Mouse (Mus musculus): Measurements from ENCODE around the gene Adam15.

The Adam15 gene

GRCm38 (mm10) chr3:89325882-89326281 lies 23.9 kb downstream of the Adam15 start:
- no peak for DNase-seq (ENCODE audit: low read depth, low spot score)

DNA sequence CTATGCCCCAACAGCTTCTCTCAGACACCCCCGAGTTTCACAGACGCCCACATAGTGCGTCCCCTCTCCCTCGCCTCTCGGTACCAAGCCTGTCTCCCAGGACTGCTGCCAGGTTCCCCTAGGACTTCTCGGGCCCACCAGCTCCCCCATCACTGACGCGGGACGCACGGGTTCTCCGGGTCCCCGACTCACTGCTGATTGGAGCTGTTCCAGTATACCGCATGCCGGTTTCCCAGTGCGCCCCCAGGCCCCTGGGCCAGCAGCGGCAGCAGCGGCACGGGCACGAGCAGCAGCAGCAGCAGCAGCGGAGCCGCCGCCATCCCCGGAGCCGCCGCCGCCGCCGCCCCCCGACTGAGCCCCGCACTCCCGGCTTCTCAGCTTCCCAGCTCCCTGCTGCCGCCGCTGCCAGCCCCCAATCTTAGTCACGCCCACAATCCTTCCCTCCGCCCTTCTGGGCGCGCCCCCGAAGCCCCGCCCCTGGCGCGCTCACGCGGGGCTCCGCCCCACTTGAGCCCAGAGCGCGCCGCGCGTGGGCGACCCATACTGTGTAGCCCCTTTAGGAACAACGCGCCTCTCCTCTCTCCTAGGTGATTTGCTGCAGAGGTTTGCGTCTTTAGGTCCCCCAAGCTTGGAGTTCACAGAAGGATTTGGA lies 27.2 kb downstream of the Adam15 start, which contains the start of gene Efna3:
Gene Efna3 (minus strand): TSS at position 452 of the 652 bp plus-strand sequence.
- no peak for DNase-seq (ENCODE audit: low read depth, low spot score)

- no peak for DNase-seq (ENCODE audit: low read depth, low spot score)
These were observed 27.7 kb downstream of the Adam15 start for GRCm38 (mm10) chr3:89322131-89322500.

- DNase-seq (ENCODE audit: low read depth, low spot score): no peak
These were observed 28.3 kb downstream of the Adam15 start for GRCm38 (mm10) chr3:89321183-89322130.

- no peak for DNase-seq (ENCODE audit: low read depth, low spot score)
These were observed 29.1 kb downstream of the Adam15 start for GRCm38 (mm10) chr3:89320581-89321182.

- no peak for DNase-seq (ENCODE audit: low read depth, low spot score)
These were observed 30.0 kb downstream of the Adam15 start for GRCm38 (mm10) chr3:89319591-89320350.

GRCm38 (mm10) chr3:89318971-89319590 lies 30.7 kb downstream of the Adam15 start:
- DNase-seq (ENCODE audit: low read depth, low spot score): no peak

DNA sequence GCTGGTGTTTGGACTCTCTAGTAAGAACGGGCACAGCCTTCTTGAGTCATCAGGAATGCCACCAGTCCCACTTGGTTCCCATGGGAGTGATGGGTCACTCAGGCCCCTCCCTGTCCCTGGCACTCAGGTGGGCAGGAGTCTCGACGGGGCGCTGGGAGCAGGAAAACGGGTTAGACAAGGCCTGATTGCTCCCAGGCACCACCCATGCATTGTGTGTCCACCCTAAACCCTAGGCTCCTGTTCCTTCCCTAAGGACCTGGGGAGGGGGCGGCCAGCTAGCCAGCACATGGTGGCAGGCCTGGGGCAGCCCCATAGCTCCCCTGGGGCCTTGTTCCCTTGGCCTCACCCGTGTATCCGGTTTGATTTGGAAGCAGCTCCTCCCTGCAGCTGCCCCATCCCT lies 31.5 kb downstream of the Adam15 start:
- no peak for DNase-seq (ENCODE audit: low read depth, low spot score)

GRCm38 (mm10) chr3:89317246-89317645 lies 32.5 kb downstream of the Adam15 start:
- DNase-seq (ENCODE audit: low read depth, low spot score): no peak

- DNase-seq (ENCODE audit: low read depth, low spot score): peak; percentile 96
These were observed 33.0 kb downstream of the Adam15 start for GRCm38 (mm10) chr3:89316833-89317232.

DNA sequence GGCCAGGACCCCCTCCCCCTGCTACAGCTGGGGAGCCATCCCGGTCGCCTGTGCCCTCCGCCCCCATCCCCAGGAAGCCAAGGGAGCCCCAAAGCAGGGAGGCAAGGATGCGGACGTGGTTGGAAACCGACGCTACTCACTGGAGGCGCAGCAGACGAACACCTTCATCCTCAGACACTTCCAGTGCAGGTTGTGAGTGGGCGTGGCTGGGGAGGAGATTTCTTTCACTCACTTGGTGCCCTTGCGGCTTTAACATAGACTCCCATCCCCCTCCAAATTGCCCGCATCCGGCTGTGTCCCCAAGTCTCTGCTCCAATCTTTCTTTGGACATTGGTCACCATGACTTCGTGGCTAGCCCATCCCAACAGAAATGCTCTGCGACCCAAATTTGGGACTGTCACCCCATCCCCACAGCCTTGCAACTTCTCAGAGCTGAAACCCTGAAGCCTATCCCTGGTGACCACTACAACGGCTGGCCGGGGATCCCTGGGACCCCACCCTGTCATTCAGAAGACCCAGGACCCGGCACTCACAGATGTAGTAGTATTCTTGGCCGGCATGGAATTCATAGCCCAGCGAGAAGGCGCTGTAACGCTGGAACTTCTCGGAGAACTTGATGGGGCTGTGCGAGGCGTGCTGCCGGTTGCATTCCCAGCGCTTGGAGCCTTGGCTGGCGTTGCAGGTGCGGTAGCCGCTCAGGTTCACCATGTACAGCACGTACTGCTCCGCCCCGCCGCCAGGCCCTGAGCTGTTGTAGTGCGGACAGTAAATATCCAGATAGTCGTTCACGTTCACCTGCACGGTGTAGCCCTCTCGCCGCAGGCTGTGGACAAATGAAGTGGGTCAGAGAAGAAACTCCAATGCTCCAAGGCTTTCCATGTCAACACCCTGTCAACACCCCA lies 33.6 kb downstream of the Adam15 start:
- no peak for DNase-seq (ENCODE audit: low read depth, low spot score)

DNA sequence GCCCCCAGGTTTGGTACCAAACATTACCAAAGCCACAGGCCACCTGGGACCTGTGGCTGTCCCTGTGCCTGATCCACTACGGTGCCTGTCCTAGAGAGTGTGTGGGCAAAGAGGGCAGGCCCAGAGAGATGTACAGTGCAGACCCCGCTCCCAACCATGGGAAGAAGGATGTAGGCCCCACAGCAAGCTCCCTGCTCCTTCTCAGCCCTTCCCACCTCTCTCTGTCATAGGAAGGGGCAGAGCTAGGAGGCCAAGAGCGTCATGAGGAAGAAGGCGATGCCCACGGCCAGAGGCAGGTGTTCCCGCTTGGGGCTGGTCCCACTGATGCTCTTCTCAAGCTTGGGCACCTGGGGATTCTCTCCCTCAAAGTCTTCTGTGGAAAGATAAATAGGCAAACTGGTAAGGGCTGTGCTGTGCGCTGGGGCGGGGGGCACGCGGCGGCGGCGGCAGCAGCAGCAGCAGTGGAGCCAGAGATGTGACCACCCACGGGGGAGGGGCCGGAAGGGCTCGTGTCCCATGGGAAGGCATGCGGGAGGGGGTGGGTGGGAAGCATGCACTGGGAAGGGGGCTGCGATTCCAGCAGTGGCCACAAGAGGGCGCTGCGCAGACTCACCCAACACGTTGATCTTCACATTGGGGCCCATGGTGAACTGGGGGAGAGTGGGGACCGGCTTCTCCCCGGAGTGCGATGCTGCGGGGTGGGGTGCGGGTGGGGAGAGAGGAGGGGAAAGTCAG lies 34.4 kb downstream of the Adam15 start:
- DNase-seq (ENCODE audit: low read depth, low spot score): peak; percentile 76

- no peak for DNase-seq (ENCODE audit: low read depth, low spot score)
These were observed 35.0 kb downstream of the Adam15 start for GRCm38 (mm10) chr3:89314791-89315190.

GRCm38 (mm10) chr3:89314340-89314739 lies 35.5 kb downstream of the Adam15 start:
- no peak for DNase-seq (ENCODE audit: low read depth, low spot score)

DNA sequence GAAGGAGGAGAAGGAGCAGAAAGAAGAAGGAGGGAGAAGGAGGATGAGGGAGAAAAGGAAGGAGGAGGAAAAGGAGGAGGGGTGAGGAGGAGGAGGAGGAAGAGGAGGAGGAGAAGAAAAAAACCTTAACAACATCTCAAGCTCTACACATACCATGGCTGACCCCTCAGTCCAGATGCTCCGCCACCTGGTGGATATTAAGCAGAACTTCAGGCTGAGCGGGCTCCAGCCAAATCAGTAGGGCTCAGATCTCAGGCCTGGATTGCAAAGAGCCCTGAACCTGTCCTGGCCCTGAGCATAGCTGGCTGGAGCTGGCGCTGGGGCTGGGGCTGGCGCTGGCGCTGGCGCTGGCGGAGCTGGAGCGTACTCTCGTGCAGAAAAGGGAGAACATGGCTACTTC lies 41.7 kb downstream of the Adam15 start:
- DNase-seq (ENCODE audit: low read depth, low spot score): peak; percentile 91

DNA sequence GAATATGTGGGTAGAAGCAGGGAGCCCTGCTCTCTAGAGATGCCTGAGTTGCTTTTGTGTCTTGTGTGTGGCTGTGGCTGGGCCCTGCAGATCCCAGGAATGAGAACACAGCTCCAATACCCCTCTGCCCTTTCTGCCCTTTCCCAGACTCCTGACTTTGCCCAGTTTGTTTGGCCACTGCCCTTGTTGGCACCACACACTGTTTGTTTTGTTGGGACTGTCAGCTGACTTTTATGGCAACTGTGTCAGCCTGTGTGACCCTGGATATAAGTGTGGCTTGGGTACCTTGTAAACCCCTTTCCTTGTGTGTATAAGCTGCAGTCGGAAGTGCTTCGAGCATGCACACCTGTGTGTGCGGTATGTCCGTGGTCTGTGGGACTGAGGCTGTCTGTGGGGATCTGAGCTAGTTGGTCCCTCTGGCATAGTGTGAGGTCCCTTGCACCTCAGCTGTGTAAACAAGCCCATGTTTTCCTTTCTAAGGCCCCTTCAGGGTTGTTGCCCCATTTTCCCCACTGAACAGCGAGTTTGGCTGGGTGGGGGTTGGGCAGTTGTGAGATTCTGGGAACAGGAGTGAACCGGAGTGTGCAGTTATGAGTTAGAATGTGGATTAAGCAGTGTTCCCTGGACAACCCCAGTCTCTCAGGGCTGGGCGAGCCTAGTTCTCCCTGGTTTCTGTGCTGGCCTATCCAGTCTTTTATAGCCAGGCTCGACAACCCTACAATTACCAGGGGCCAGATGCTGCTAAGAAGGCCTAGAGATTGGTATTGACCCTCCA lies 44.1 kb downstream of the Adam15 start:
- no peak for DNase-seq (ENCODE audit: low read depth, low spot score)

GRCm38 (mm10) chr3:89305105-89305504 lies 44.7 kb downstream of the Adam15 start:
- DNase-seq (ENCODE audit: low read depth, low spot score): no peak

DNA sequence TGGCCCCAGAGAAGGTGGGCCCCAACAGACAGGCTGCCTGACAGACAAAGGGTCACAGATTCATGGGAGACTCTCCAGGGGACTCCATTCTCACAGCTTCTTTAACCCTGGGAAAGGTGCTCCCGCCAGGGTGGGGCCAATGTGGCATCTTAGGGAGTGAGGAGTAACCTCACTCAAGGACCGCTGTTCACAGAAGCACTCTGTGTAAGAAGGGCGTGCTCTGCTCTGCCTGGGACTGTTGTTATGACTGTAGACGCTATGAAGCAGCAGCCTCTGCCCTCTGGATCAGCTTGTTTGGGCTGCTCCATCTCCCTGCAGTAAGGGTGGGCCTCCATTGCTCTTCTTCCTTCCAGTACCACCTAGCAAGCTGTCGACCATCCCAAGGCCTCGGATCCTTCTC lies 45.4 kb downstream of the Adam15 start:
- DNase-seq (ENCODE audit: low read depth, low spot score): no peak

- DNase-seq (ENCODE audit: low read depth, low spot score): peak; percentile 58
These were observed 49.3 kb downstream of the Adam15 start for GRCm38 (mm10) chr3:89300514-89300913.
